Mouse (Mus musculus): ENCODE measurements at regions not wholly inside any gene's neighbourhood (a gene's known extent, or its start where the extent isn't known, plus 50 kb on each side); places are given as distances from the start of the nearest gene placed in this dataset.

- in situ Hi-C loops (cut with MboI; ENCODE audit: unreplicated experiment in 2 of 2) = loop anchor here (25.0 kb wide), 1 partner anchor 724 kb away; no protein-coding TSS in a partner anchor
Observed at GRCm38 (mm10) chr12:25188556-25188955, 91.6 kb upstream of the Id2 start.

GRCm38 (mm10) chr12:25187216-25187615 lies 90.3 kb upstream of the Id2 start:
- in situ Hi-C loops (cut with MboI; ENCODE audit: unreplicated experiment in 2 of 2) = loop anchor here (25.0 kb wide), 1 partner anchor 725 kb away; no protein-coding TSS in a partner anchor

GRCm38 (mm10) chr12:25182680-25183079 lies 85.7 kb upstream of the Id2 start:
- in situ Hi-C loops (cut with MboI; ENCODE audit: unreplicated experiment in 2 of 2) = loop anchor here (25.0 kb wide), 1 partner anchor 730 kb away; no protein-coding TSS in a partner anchor

- in situ Hi-C loops (cut with MboI; ENCODE audit: unreplicated experiment in 2 of 2) = loop anchor here (25.0 kb wide), 1 partner anchor 731 kb away; no protein-coding TSS in a partner anchor
Observed at GRCm38 (mm10) chr12:25181317-25181716, 84.4 kb upstream of the Id2 start.

- in situ Hi-C loops (cut with MboI; ENCODE audit: unreplicated experiment in 2 of 2) = loop anchor here (25.0 kb wide), 1 partner anchor 731 kb away; no protein-coding TSS in a partner anchor
Observed at GRCm38 (mm10) chr12:25180861-25181260, 83.9 kb upstream of the Id2 start.

GRCm38 (mm10) chr12:25180289-25180688 lies 83.3 kb upstream of the Id2 start:
- in situ Hi-C loops (cut with MboI; ENCODE audit: unreplicated experiment in 2 of 2) = loop anchor here (25.0 kb wide), 1 partner anchor 732 kb away; no protein-coding TSS in a partner anchor

GRCm38 (mm10) chr12:25178491-25179115 lies 81.7 kb upstream of the Id2 start:
- in situ Hi-C loops (cut with MboI; ENCODE audit: unreplicated experiment in 2 of 2) = loop anchor here (25.0 kb wide), 1 partner anchor 734 kb away; no protein-coding TSS in a partner anchor

GRCm38 (mm10) chr12:25177827-25178226 lies 80.9 kb upstream of the Id2 start:
- in situ Hi-C loops (cut with MboI; ENCODE audit: unreplicated experiment in 2 of 2) = loop anchor here (25.0 kb wide), 1 partner anchor 734 kb away; no protein-coding TSS in a partner anchor

GRCm38 (mm10) chr12:25176565-25176964 lies 79.6 kb upstream of the Id2 start:
- in situ Hi-C loops (cut with MboI; ENCODE audit: unreplicated experiment in 2 of 2) = loop anchor here (25.0 kb wide), 1 partner anchor 736 kb away; no protein-coding TSS in a partner anchor

- in situ Hi-C loops (cut with MboI; ENCODE audit: unreplicated experiment in 2 of 2) = no loop called here
Observed at GRCm38 (mm10) chr12:25173064-25173463, 76.1 kb upstream of the Id2 start.

- in situ Hi-C loops (cut with MboI; ENCODE audit: unreplicated experiment in 2 of 2) = no loop called here
Observed at GRCm38 (mm10) chr12:25172450-25172849, 75.5 kb upstream of the Id2 start.

- in situ Hi-C loops (cut with MboI; ENCODE audit: unreplicated experiment in 2 of 2) = loop anchor here in 1 of 2 experiments (5.0 kb wide), 2 partner anchors 38 to 72 kb away; partner anchors contain the start of gene Id2
Observed at GRCm38 (mm10) chr12:25169611-25170010, 72.7 kb upstream of the Id2 start.

GRCm38 (mm10) chr12:25168213-25168545 lies 71.2 kb upstream of the Id2 start:
- in situ Hi-C loops (cut with MboI; ENCODE audit: unreplicated experiment in 2 of 2) = loop anchor here in 1 of 2 experiments (5.0 kb wide), 2 partner anchors 39 to 71 kb away; partner anchors contain the start of gene Id2

- in situ Hi-C loops (cut with MboI; ENCODE audit: unreplicated experiment in 2 of 2) = loop anchor here in 1 of 2 experiments (5.0 kb wide), 2 partner anchors 40 to 70 kb away; partner anchors contain the start of gene Id2
Observed at GRCm38 (mm10) chr12:25167504-25168212, 70.7 kb upstream of the Id2 start.

GRCm38 (mm10) chr12:25166525-25166924 lies 69.6 kb upstream of the Id2 start:
- in situ Hi-C loops (cut with MboI; ENCODE audit: unreplicated experiment in 2 of 2) = loop anchor here in 1 of 2 experiments (5.0 kb wide), 2 partner anchors 41 to 69 kb away; partner anchors contain the start of gene Id2

GRCm38 (mm10) chr12:25165650-25166049 lies 68.7 kb upstream of the Id2 start:
- in situ Hi-C loops (cut with MboI; ENCODE audit: unreplicated experiment in 2 of 2) = loop anchor here in 1 of 2 experiments (5.0 kb wide), 2 partner anchors 42 to 68 kb away; partner anchors contain the start of gene Id2

GRCm38 (mm10) chr12:25164724-25165123 lies 67.8 kb upstream of the Id2 start:
- in situ Hi-C loops (cut with MboI; ENCODE audit: unreplicated experiment in 2 of 2) = loop anchor here (5.0 kb wide), 3 partner anchors 33 to 67 kb away; partner anchors contain the start of gene Id2 (in 2 of the 2)

GRCm38 (mm10) chr12:25163541-25163940 lies 66.6 kb upstream of the Id2 start:
- in situ Hi-C loops (cut with MboI; ENCODE audit: unreplicated experiment in 2 of 2) = loop anchor here in 1 of 2 experiments (5.0 kb wide), 2 partner anchors 34 to 66 kb away; partner anchors contain the start of gene Id2

- in situ Hi-C loops (cut with MboI; ENCODE audit: unreplicated experiment in 2 of 2) = loop anchor here in 1 of 2 experiments (5.0 kb wide), 2 partner anchors 34 to 66 kb away; partner anchors contain the start of gene Id2
Observed at GRCm38 (mm10) chr12:25162843-25163242, 65.9 kb upstream of the Id2 start.

GRCm38 (mm10) chr12:25161939-25162338 lies 65.0 kb upstream of the Id2 start:
- in situ Hi-C loops (cut with MboI; ENCODE audit: unreplicated experiment in 2 of 2) = loop anchor here in 1 of 2 experiments (5.0 kb wide), 2 partner anchors 35 to 65 kb away; partner anchors contain the start of gene Id2
